Mouse (Mus musculus): ENCODE results near the gene Cpsf7. TPM values are rescaled to one million over a fixed set of nuclear protein-coding genes. Genes with fewer than 3 reads are reported as not detected.
A peak's percentile ranks its signal among the peaks of the same experiment; 100 is the strongest.
"Not testable (repeated sequence)": the region's sequence is repeated elsewhere in the genome, so short reads cannot be mapped to it uniquely, and the experiment has no call there.

Cpsf7 gene
- polyA plus RNA-seq, 1 experiment from 2014 or later: 44.8 TPM

DNA sequence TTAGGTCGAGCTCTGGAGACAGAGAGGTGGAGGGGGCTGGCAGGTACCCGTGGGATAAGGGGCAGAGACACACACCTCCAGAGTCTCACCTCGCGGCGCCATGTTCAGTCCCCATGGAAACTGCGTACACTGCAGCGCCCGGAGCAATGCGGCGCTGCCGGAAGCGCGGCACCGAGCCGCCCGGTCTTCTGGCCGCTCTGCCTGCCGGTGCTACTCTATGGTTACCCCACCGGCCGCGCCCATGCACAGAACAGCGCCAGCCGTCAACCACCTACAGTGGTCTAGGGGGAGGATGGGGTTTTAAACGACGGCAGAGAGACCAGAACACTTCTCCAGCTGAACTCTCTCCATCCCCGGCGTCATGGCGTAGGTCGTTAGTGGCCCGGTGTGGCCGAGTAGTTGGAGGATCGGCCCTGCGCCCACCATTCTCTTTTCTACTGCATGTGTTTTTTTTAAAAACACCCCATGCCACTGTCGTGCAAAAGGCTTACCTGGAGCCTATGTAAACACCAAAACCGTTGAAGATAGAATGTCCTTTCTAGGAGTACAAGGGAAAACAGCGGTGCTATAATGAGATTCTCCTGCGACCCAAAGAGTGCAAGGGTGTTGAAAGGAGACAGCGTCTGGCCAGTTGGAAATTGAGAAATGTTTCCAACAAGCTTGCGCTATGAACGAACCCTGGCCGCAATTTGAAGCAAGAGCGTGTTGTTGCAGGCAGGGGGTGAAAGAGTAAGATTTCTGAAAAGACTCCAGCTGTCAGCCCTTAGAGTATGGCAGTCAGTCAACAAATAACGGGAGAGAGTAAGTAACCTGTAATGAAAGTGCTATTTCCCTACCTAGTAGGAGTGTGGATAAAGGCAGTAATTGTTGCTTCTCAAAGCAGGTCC lies 30.8 kb downstream of the Cpsf7 start, which contains the start of gene Tmem216:
Gene Tmem216 (minus strand): TSS at position 615 of the 887 bp plus-strand sequence.
- H3K4me3 ChIP-seq (ENCODE audit: low read depth, low read length): peak within 1 kb of the TSS; percentile 67
- 2% methylated on average over 43 of the region's 43 CpGs for WGBS
- H3K9ac ChIP-seq (ENCODE audit: low read depth, low read length): peak within 1 kb of the TSS; percentile 75
- H3K9me3 ChIP-seq (ENCODE audit: control insufficient read depth, low read length): no peaks in the 10 kb centered on the region
- H3K4me2 ChIP-seq: peak within 1 kb of the TSS; percentile 92
- peaks cover 5% of the 10 kb centered on the region for H3K36me3 ChIP-seq (ENCODE audit: control insufficient read depth, insufficient read depth, low read length)
- peaks cover 8% of the 10 kb centered on the region for H3K4me1 ChIP-seq (replicated peaks; ENCODE audit: control insufficient read depth, insufficient read depth, low read length)
- H3K27me3 ChIP-seq (replicated peaks; ENCODE audit: control insufficient read depth, insufficient read depth, low read length): no peaks in the 10 kb centered on the region
- peak within 1 kb of the TSS; percentile 42 for H3K27ac ChIP-seq (ENCODE audit: low read depth, low read length)
- DNase-seq (ENCODE audit: low spot score): peak; percentile 80
- peak; percentile 98 for ATAC-seq (replicated peaks; ENCODE audit: low FRiP score)

- ATAC-seq (replicated peaks; ENCODE audit: low FRiP score) (no peak), DNase-seq (ENCODE audit: low spot score) (no peak)
- H3K4me2 ChIP-seq: no peak overlapping the region
- H3K4me3 ChIP-seq (ENCODE audit: low read depth, low read length): no peak overlapping the region
- no peak overlapping the region for H3K27ac ChIP-seq (ENCODE audit: low read depth, low read length)
- 0 out of 2 replicates have a peak, but pooled peaks cover 3% of the 10 kb centered on the region for H3K36me3 ChIP-seq (ENCODE audit: control insufficient read depth, insufficient read depth, low read length)
- no peaks in the 10 kb centered on the region for H3K27me3 ChIP-seq (replicated peaks; ENCODE audit: control insufficient read depth, insufficient read depth, low read length)
- no peak overlapping the region for H3K9ac ChIP-seq (ENCODE audit: low read depth, low read length)
- H3K9me3 ChIP-seq (ENCODE audit: control insufficient read depth, low read length): no peaks in the 10 kb centered on the region
- 48% methylated on average over 2 of the region's 2 CpGs for WGBS
- H3K4me1 ChIP-seq (replicated peaks; ENCODE audit: control insufficient read depth, insufficient read depth, low read length): peaks cover 10% of the 10 kb centered on the region
These were observed 31.9 kb downstream of the Cpsf7 start for GRCm38 (mm10) chr19:10557001-10557400.

DNA sequence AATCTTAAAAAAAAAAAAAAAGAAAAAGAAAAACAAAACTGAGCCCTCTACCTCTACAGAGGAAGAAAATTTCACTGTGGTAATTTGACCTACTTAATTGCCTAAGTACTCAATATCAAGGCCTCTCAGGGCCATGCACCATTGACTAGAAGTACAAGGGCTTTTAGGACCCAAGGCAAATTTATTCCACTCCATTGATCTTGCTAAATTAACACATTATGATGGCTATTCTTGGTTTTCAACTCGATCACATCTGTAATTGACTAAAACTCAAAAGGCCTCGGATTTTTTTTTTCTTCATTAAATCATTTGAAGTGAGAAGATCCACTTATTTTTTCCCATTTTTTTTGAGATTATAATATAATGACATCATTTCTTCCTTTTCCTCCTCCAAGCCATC lies 32.4 kb downstream of the Cpsf7 start:
- H3K9me3 ChIP-seq (ENCODE audit: control insufficient read depth, low read length): no peaks in the 10 kb centered on the region
- 66% methylated on average over 2 of the region's 2 CpGs for WGBS
- H3K4me1 ChIP-seq (replicated peaks; ENCODE audit: control insufficient read depth, insufficient read depth, low read length): peaks cover 11% of the 10 kb centered on the region

GRCm38 (mm10) chr19:10557837-10558375 lies 32.8 kb downstream of the Cpsf7 start:
- ATAC-seq (replicated peaks; ENCODE audit: low FRiP score); H3K36me3 ChIP-seq (ENCODE audit: control insufficient read depth, insufficient read depth, low read length); H3K27ac ChIP-seq (ENCODE audit: low read depth, low read length); H3K4me3 ChIP-seq (ENCODE audit: low read depth, low read length); H3K9me3 ChIP-seq (ENCODE audit: control insufficient read depth, low read length); H3K27me3 ChIP-seq (replicated peaks; ENCODE audit: control insufficient read depth, insufficient read depth, low read length); H3K4me2 ChIP-seq; H3K9ac ChIP-seq (ENCODE audit: low read depth, low read length); DNase-seq (ENCODE audit: low spot score): not testable (repeated sequence)
- peaks cover 11% of the 10 kb centered on the region for H3K4me1 ChIP-seq (replicated peaks; ENCODE audit: control insufficient read depth, insufficient read depth, low read length)
- 65% methylated on average over 4 of the region's 4 CpGs for WGBS

More for the DNA sequence above, 32.4 kb downstream of the Cpsf7 start:
- Histone ChIP-seq H3K27ac (ENCODE audit: low read depth, low read length) (no peak overlapping the region), H3K36me3 (ENCODE audit: control insufficient read depth, insufficient read depth, low read length) (0 out of 2 replicates have a peak, but pooled peaks cover 2% of the 10 kb centered on the region), H3K4me3 (ENCODE audit: low read depth, low read length) (no peak overlapping the region), H3K9ac (ENCODE audit: low read depth, low read length) (no peak overlapping the region), H3K4me2 (no peak overlapping the region), H3K27me3 (replicated peaks; ENCODE audit: control insufficient read depth, insufficient read depth, low read length) (no peaks in the 10 kb centered on the region)
- ATAC-seq (replicated peaks; ENCODE audit: low FRiP score) (no peak), DNase-seq (ENCODE audit: low spot score) (no peak)

DNA sequence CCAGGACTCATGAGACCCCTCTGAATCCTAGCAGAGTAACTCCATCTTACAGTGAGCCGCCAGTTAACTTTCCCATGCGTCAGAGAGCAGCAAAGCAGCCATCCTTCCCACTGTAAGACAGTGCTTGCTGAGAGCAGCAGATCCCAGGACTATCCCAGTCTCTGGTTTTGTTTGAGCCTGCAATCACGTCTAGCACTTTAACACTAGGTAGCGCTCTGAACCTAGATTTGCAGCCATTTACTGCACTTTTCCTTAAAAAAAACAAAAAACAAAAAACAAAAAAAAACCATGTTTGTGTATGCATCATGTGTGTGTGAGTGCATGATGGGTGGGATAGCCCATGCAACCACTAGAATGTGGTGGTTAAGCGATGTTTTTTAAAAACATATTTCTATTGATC lies 35.0 kb downstream of the Cpsf7 start:
- Histone ChIP-seq H3K27me3 (replicated peaks; ENCODE audit: control insufficient read depth, insufficient read depth, low read length) (no peaks in the 10 kb centered on the region), H3K9ac (ENCODE audit: low read depth, low read length) (no peak overlapping the region), H3K9me3 (ENCODE audit: control insufficient read depth, low read length) (no peaks in the 10 kb centered on the region), H3K4me3 (ENCODE audit: low read depth, low read length) (no peak overlapping the region), H3K4me1 (replicated peaks; ENCODE audit: control insufficient read depth, insufficient read depth, low read length) (peaks cover 6% of the 10 kb centered on the region), H3K36me3 (ENCODE audit: control insufficient read depth, insufficient read depth, low read length) (no peaks in the 10 kb centered on the region), H3K4me2 (no peak overlapping the region), H3K27ac (ENCODE audit: low read depth, low read length) (no peak overlapping the region)
- ATAC-seq (replicated peaks; ENCODE audit: low FRiP score): no peak
- 47% methylated on average over 5 of the region's 5 CpGs for WGBS
- no peak for DNase-seq (ENCODE audit: low spot score)

DNA sequence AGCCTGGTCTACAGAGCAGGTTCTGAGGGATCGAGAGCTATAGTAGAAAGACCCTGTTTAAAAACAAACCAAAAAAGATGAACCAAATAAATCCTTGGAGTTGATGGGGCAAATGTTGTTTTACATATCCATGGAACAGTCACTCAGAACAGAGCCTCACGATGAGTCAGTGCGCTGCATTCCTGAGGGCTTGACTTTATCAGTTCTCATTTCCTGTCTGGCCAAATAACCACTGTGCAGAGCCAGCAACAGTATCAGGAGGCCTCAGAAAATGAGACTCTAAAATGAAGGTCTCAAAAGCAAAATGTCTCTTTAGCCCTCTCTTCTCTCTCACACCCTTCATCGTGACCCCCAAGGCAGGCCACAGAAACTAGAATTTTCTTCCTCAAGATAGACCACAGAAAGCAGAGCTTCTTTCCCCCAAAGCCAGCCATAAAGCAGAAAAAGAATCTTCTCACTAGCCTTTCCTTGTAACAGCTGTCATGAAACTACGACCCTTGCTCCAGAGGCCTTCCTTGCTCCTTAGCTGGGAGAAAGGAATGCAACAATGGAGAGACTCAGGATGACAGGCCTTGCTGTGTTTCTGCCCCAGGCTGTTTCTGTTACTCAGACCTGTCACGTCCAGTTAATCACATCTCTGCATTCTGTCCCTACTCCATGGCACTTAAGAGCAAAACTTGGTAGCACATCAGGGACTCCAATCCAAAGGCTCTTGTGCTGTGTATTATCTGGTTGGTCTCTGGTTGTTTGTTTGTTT lies 36.7 kb downstream of the Cpsf7 start:
- Histone ChIP-seq H3K4me1 (replicated peaks; ENCODE audit: control insufficient read depth, insufficient read depth, low read length) (peaks cover 5% of the 10 kb centered on the region; the same call in 1 of the 2 replicates), H3K4me3 (ENCODE audit: low read depth, low read length) (no peak overlapping the region), H3K27ac (ENCODE audit: low read depth, low read length) (peak overlapping the region; percentile 73), H3K36me3 (ENCODE audit: control insufficient read depth, insufficient read depth, low read length) (no peaks in the 10 kb centered on the region), H3K9me3 (ENCODE audit: control insufficient read depth, low read length) (no peaks in the 10 kb centered on the region), H3K27me3 (replicated peaks; ENCODE audit: control insufficient read depth, insufficient read depth, low read length) (no peaks in the 10 kb centered on the region), H3K9ac (ENCODE audit: low read depth, low read length) (no peak overlapping the region), H3K4me2 (no peak overlapping the region)
- ATAC-seq (replicated peaks; ENCODE audit: low FRiP score) (0 out of 2 replicates have a peak, but pooled peaks have one; percentile 41), DNase-seq (ENCODE audit: low spot score) (no peak)
- 45% methylated on average over 6 of the region's 6 CpGs for WGBS

DNA sequence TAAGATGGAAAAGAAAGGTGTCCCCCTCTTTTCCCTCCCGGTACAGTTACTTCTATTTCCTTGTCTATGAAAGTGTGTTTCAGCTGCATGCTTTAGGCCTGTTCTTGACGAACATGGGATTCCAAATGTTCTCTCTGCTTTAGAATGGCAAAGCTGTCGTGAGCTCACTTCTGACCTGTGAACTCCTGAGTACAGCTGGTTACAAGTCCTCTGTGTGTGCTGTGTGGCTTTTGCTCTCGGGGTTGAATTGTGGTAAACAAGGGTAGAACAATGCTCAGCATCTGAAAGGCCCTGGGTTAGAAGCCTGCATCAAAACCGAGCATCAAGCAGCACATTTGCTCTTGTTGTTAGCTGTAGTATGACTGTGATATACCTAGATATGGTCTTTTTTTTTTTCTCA lies 37.3 kb downstream of the Cpsf7 start:
- DNase-seq (ENCODE audit: low spot score): no peak
- no peak overlapping the region for H3K4me2 ChIP-seq
- peaks cover 5% of the 10 kb centered on the region; the same call in 1 of the 2 replicates for H3K4me1 ChIP-seq (replicated peaks; ENCODE audit: control insufficient read depth, insufficient read depth, low read length)
- H3K27ac ChIP-seq (ENCODE audit: low read depth, low read length): peak overlapping the region; percentile 73
- no peaks in the 10 kb centered on the region for H3K9me3 ChIP-seq (ENCODE audit: control insufficient read depth, low read length)
- ATAC-seq (replicated peaks; ENCODE audit: low FRiP score): no peak
- H3K9ac ChIP-seq (ENCODE audit: low read depth, low read length): no peak overlapping the region
- no peaks in the 10 kb centered on the region for H3K36me3 ChIP-seq (ENCODE audit: control insufficient read depth, insufficient read depth, low read length)
- WGBS: 66% methylated on average over 5 of the region's 5 CpGs
- H3K4me3 ChIP-seq (ENCODE audit: low read depth, low read length): no peak overlapping the region
- H3K27me3 ChIP-seq (replicated peaks; ENCODE audit: control insufficient read depth, insufficient read depth, low read length): no peaks in the 10 kb centered on the region

DNA sequence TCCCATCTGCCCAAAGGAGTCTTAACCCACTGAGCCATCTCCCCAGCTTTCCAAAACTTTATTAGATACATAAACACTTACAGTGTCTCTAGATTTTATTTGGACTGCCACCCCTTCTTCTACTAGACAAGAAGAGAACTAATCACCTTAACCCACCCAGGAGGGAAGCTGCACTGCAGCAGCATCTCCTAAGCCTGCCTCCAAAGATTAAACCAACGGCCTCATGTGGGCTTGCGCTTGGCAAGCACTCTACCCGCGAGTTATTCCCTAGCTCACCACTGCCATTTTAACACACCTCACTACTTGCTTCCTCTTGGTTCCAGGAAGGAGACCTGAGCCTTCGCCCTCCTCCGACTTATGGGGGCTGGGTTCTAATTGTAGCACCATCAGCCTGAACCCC lies 39.2 kb downstream of the Cpsf7 start:
- H3K4me3 ChIP-seq (ENCODE audit: low read depth, low read length): no peak overlapping the region
- no peaks in the 10 kb centered on the region for H3K9me3 ChIP-seq (ENCODE audit: control insufficient read depth, low read length)
- H3K9ac ChIP-seq (ENCODE audit: low read depth, low read length): no peak overlapping the region
- 79% methylated on average over 6 of the region's 6 CpGs for WGBS
- no peak for ATAC-seq (replicated peaks; ENCODE audit: low FRiP score)
- H3K4me1 ChIP-seq (replicated peaks; ENCODE audit: control insufficient read depth, insufficient read depth, low read length): peaks cover 5% of the 10 kb centered on the region; the same call in 1 of the 2 replicates
- DNase-seq (ENCODE audit: low spot score): no peak
- no peaks in the 10 kb centered on the region for H3K36me3 ChIP-seq (ENCODE audit: control insufficient read depth, insufficient read depth, low read length)
- H3K27me3 ChIP-seq (replicated peaks; ENCODE audit: control insufficient read depth, insufficient read depth, low read length): no peaks in the 10 kb centered on the region
- no peak overlapping the region for H3K4me2 ChIP-seq
- no peak overlapping the region for H3K27ac ChIP-seq (ENCODE audit: low read depth, low read length)

All from liver, embryonic 11.5 days (tissue).